Mouse (Mus musculus): ENCODE data around the gene Dyrk3.

Dyrk3 gene

DNA sequence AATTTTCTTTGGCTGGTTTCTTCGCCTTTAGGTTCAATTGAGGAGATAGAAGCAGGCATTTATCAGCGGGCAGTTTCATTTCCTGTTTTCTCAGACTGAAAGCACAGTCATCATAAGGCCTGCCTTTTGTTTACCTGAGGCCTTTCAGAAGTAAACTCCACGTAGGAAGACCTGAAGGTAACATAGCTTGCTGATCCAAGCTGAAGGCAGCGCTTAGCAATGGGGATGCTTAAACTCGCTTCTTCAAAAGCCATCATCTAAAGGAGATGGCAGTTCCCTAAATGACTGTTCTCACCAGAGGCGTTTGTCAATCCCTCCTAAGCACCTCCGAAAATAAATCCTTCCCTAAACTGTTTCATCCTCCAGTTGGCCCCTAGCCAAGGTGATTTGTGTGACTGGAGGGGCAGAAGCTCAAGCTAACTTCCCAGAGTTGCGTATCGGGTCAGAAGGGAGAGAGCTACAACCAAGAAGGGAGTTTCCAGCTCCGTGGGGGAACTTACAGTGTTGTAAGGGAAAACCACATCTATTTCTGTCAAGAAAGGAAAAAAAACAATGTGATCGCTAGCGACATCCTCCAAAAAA is 27.5 kb downstream of the Dyrk3 start:
- DNase-seq (ENCODE audit: low read depth): peak; percentile 89

DNA sequence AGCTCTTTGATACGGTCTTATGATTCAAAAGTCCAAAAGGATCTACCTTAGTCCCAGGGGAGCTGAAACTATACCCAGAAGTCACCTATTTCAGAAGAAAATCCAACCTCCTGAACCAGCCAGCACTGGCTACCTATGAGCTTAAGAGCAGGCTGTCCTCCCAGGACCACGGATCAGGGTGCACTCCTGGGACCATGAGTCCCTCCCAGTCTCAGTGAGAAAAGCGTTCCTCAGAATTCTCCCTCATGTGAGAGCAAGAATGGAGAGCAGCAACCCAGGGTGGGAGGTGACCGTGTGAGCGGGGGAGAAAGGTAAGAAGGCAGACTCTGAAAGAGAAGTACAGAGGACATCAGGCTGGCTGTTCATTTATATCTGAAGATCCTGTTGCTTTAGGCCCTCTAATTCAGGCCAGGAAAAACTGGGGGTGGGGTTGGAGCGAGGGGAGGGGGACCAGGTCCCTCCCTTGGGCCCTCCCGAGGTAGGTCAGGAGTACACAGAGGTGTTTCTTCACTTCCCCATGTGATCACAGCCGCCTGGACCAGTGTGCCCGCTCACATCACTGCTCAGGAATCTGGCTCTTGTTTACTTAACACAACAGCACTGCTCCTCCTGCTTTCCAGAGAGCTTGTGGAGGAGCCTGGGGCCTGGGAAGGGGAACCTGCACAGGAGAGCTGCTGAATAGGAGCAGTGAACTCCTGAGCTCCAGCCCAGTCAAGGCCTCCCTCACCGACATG is 30.4 kb downstream of the Dyrk3 start:
- DNase-seq (ENCODE audit: low read depth): no peak

DNA sequence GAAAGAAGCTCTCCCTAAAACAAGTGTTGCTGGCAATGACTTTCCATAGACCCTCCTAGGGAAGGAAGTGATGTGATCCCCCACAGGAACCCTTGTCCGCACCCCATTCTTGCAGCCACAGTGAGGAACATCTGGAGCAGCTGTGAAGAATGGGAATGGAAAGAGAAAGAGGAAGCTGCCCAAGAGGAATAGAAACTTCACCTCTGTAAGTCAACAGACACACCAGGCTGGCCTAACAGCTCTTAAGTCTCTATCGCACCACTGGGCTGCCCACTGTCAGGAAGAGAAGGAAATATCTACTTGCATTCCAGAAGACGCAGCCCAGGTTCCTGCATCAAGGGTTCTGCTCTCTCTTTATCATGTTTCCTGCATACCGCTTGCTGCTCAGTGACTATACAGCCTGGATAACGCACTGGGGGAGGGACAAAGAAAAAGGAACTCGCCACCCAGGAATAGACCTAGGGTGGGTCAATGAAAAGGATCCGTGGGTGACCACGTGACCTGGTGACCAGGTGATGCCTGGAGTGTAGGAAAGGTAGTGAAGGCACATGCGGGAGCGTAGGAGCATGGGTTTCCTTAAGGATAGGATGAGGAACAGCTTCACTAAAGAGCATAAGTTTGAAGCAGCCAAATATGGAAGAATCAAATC is 34.2 kb downstream of the Dyrk3 start:
- DNase-seq (ENCODE audit: low read depth): no peak

DNA sequence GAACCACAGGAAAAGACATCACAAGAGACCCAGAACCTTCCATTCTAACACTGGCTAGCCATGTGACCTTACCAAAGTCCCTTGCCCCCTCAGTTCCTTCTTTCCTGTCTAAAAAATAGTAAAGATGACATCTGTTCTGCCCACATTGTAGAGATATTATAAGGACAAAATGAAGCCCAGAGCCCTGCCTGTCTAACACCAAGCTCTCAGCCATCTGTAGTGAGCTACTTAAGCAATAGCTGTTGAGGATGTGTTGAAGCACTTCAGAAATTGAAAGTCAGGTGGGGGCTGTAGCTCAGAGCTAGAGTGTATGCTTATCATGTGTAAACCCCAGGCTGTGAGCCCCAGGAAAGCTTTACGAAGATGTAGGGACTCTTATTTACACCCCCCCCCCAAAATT is 37.3 kb downstream of the Dyrk3 start:
- no peak for DNase-seq (ENCODE audit: low read depth)

DNA sequence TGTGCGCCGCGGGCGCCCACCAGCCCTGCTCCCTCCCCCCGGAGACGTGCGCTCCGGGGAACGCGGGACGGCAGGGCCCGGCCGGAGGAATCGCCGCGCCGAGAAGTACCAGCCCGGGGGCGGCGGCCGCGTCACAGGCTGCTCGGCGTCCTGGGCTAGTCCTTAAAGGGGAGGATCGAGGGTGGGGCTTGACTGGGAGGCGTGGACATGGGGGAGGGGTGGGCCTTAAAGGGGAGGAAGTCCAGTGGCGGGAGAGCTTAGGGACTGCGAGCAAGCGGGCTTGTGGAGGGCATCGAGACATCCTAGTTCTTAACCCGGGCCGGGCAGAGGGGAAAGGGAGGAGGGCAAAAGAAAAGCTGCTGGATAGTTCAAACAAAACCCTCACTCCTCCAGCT is 40.4 kb downstream of the Dyrk3 start, which contains the start of gene Mapkapk2:
TSS of gene Mapkapk2 (minus strand) at position 127 of the 395 bp plus-strand sequence.
- DNase-seq (ENCODE audit: low read depth): peak; percentile 96

DNA sequence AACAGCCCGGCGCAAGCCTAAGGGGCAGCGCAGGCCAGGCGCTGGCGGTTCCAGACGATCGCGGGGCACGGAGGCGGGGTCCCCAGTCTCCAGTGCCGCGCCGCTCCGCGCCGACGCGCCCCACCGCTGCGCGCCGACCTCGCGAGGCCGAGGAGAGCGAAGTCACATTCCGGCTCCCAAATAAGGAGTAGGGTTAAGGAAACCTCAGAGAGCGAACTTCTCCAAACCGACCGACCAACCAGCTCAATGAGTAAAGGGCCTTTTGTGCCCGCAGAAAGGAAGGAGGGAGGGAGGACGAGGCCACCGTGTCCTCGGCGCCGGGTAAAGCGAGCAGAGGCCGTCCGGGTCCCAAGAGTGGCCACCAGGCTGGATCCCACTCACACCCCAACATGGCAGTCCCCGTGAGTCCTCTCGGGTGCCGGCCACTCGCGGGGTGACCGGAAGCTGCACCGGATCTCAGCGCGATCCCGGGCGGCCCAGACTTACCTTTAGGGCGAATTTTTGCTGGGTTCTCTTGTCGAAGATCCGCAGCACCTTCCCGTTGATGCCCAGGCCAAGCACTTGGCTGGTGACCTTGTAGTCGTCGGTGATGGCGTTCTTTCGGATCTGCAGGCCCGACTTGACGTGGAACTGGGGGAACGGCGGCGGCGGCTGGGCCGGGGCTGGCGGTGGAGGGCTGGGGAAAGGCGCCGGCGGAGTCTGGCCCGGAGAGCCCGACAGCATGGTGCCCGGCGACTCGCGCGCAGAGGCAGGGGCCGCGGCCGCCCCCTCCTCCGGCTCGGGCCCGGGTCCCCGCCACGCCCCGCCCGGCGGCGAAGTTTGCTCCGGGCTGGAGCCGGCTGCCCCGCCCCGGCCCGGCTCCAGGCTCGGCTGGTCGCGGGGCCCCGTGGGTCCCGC is 41.1 kb downstream of the Dyrk3 start:
- DNase-seq (ENCODE audit: low read depth): peak; percentile 77

DNA sequence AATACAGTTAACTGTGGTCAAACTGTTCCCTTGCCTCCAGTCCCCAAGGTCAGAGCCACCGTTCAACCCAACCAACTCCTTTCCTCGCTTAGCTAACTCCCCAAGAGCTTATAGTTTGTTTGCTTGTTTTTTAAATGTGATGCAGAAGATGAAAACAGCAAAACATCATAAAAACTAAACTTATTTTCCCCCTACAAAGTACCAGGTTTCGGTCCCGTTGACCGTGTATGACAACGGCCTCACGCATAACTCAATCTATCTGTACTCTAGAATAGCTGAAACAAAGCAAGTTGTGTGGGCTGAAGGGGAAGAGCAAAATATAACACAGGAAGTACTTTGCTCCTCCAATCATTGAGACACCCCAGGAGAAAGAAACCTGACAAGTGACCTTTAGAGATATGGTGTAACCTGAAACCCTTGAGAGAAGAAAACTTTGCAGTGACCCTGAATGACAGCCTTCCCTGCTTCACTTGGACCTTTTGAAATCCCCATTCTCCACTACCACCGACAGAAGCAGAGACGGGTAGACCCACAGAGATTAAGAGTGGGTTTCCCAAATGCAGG is 41.9 kb downstream of the Dyrk3 start:
- peak; percentile 74 for DNase-seq (ENCODE audit: low read depth)

DNA sequence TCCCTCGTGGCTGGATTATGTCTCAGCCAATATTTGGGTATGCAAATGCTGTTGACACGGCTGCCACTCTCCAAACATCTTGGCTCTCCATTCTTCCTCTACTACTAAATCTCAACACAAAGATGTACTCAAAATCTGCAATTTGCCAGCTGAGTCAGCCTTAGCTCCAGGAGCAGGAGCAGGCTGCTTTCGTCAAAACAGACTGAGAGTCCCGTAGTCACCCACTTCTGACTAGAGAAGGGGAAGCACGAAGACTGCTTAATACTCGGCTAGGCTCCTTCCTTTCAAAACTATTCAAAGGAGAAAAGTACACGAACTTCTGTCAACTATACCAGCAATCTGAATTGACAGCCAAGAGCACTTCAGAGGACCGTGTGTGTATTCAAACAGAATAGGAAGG is 42.6 kb downstream of the Dyrk3 start:
- DNase-seq (ENCODE audit: low read depth): peak; percentile 49

DNA sequence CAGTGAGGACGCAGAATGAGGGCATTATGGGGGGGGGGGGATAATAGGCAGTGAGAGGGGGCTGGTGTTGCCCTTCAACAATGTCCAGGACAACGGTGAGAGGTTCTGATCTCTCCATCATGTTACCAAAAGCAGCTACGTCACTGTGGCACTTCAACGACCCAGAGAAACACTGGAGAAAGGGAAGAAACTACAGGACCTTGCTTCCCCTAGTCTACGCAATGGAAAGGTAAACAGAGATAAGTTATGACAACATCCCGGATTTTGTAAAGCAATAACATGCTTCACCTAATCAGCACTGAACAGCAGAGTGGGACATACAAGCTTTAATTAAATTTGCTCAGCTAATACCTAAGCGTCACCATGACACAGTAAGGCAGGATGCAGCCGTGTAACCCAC is 44.3 kb downstream of the Dyrk3 start:
- DNase-seq (ENCODE audit: low read depth): no peak

DNA sequence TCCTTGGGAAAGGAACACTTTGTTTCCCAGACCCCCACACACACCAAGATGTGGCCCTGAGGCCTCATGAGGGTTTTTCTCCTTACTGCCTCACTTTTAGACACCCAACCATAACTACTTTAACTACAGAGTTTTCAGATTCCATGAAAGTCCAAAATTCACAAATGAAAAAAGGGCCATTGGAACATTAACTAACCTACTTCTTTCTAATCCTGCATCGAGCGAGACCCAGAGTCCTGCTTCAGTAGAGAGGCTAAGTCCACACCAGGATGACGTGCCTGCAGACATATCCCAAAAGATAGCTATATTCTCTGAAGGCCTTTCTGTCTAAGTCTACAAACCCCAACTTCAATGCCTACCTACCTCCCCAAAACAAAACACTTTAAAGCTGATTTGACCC is 45.3 kb downstream of the Dyrk3 start:
- DNase-seq (ENCODE audit: low read depth): no peak

DNA sequence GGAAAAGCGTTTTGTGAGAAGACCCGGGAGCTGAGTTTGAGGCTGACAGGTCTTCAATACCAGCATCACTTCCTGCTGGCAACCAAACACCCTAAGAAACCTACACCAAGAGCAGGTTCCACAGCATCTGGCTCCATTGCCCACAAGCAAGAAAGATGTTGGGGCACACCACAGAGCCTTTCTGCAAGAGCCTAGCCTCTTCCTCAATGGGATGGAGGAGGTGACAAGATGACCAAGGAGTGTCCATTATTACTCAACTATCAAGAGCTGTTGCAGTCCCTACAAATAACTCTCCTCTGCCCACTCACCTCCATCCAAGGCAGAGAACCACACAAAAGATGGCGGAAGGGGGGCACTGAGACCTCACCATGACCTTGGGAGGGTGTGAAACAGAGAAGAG is 46.0 kb downstream of the Dyrk3 start:
- peak; percentile 26 for DNase-seq (ENCODE audit: low read depth)

DNA sequence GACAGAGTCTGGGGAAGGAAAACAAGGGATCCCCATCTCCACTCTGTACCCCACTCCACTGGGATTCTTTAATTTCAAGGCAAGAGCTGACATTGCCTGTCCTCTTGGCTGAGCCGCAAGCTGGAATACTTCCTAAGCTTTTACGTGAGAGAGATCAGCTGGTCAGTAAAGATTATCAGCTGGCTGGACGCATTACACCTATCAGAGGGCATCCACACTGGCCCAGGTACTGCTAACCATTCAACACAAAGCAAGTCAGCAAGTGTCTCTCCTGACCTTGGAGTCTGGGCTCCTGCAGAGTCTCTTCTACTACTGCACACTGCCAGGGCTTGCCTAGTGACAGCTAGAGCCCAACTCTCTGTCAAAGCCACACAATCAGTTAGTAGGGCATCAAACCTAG is 46.7 kb downstream of the Dyrk3 start:
- no peak for DNase-seq (ENCODE audit: low read depth)

DNA sequence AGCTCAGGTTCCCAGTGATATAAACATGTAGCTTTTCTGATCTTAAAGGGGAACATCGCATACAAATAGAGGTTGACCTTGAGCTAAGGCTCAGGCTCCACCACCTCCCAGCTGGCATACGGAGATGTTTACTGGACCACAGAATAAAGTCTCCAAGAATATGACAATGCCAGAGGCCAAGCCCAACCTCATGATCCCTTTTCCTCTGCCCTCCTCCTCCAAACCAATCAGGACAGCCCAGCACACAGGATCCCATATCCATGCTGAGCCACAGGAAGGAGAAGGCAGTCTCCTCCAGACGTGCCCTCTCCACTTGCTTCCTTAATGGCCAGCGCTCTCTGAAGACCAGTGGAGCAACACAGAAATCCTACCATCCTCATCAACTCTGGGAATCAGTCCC is 47.3 kb downstream of the Dyrk3 start:
- no peak for DNase-seq (ENCODE audit: low read depth)

DNA sequence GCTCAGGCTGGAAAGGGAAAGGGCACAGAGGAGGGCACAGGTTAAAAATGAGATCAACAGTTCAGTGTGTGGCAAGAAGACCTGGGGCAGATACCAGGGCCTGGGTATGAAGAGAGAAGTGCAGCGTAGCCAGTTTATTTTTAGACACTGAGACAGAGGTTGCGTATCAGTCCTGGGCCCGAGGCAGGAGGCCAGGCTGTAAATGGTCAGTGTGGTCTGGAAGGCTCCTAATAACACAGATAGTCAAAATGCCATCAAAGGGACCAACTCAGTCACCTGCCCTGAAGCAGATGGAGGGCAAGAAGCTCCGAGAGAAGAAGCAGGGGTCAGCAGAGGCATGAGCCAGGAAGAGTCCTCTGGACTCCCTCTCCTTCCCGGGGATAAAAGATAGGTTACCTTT is 47.9 kb downstream of the Dyrk3 start:
- DNase-seq (ENCODE audit: low read depth): no peak

DNA sequence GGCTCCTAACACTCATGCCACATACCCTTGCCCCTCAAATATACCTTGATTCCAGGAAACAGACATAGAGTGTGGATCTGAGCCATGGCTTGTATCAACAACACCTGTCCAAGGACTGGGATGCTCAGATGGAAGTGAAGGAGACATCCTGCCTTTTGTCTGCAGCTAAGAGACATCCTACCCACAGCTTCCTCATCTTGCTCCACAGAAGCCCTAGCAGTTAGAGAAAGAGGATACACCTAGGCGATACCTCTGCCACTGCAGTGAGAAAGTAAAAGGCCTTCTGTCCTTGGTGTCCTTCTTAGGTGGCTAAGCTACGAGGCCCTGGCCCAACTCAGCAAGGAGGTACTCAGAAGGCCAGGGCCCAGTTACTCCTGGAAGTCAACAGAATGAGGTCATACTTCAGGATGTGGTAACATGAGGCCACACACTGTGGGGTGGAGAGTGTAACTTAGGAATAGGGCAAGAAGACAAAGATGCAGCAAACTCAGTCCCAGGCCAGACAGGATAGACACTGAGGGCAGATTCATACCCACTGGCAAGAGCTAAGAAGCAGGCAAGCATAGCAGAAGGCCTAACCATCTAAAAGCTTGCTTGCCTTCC is 48.5 kb downstream of the Dyrk3 start:
- DNase-seq (ENCODE audit: low read depth): peak; percentile 61

DNA sequence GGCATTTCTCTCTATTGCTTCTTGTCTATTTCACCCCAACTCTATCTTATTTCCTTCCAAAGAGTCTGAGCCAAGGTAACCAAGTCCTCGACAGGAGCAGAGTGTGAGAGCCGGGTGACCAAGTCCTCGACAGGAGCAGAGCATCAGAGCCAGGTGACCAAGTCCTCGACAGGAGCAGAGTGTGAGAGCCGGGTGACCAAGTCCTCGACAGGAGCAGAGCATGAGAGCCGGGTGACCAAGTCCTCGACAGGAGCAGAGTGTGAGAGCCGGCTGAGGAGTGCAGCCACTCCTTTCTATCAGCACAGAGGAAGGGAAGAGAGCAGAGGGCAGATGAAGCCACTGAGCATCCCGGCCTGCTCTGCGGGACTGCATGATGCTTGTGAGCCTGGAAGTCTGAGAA is 49.6 kb downstream of the Dyrk3 start:
- no peak for DNase-seq (ENCODE audit: low read depth)

DNA sequence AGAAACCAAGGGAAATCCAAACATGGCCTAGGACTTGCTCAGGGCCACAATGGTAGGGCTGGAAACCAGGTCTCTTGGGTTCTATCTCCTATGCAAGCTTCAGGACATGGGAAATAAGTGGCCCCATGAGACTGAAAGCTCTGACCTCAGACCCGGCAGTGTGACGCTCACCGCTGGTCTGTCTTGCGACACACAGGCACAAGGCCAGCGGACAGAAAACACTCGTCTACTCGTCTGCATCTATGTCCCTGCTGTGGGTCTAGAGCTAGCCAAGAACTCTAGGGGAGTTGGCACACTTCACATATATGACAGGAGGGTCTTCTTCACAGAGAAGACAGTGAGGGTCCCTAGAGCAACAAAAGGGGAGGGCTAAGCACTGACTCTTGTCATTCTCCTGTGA is 51.2 kb downstream of the Dyrk3 start:
- no peak for DNase-seq (ENCODE audit: low read depth)

DNA sequence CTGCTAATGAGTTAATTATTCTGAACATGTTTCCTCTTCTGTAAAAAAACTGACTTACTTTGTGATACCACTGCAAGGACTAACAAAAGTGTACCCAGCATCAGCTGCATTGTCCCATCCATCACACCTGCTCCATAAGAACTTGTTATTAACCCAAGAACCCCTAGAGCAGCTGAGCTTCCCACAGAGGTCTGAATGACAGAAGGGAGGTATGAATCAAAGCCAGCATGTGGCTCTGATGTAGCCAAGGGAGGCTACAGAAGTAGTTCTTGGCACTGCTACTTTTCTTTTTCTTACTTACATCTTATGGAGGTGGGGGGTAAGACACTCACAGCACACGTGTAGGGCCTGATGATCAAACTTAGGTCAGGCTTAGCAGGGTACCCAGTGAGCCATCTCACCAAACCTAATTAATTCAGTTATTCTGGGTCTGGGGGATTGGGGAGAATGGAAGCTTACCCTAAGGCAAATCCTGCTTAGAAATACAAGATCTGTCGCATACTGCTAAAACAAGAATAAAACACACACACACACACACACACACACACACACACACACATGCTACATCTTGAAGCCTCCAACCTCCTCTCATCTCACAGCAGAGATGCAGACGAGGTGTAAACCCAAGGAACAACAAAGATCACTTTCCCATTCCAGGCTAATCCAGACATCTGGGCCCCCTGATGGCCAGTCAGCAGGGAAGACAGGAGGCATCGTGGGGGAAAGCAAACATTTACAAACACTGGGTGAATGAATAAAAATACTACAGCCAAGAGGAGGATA is 52.0 kb downstream of the Dyrk3 start:
- DNase-seq (ENCODE audit: low read depth): no peak

DNA sequence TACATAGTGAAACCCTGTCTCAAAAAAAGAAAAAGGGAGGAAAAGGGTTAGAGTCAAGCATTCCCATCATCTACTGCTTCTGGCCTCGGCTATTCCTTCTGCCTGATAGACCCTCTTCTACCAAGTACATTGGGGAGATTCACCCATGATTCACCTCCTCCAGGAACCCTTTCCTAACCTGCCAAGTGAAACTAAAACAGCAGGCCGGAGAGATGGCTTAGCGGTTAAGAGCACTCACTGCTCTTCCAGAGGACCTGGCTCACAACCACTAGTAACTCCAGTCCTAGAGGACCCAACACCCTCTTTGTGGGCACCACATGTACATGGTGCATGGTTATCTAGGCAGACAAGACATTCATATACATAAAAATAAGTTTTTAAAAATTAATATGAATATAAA is 52.9 kb downstream of the Dyrk3 start:
- peak; percentile 53 for DNase-seq (ENCODE audit: low read depth)

DNA sequence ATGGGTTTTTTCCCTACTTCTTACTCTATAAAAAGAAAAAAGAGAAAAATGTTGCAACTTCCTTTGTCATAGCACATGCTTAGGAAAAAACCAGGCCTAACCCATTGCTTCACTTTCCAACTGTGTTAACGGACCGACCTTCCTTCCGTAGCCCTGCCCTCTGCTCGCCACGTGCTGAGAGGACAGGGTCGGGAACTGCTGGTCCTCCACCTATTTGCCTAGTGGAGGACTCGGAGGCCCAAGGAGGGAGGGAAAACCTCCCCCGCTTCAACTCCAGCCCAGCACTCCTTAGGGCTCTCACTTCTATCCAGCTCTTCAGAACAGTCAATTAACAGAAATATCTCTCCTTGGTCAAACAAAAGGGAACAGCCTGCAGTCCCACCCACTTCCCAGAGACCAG is 53.9 kb downstream of the Dyrk3 start:
- DNase-seq (ENCODE audit: low read depth): no peak

DNA sequence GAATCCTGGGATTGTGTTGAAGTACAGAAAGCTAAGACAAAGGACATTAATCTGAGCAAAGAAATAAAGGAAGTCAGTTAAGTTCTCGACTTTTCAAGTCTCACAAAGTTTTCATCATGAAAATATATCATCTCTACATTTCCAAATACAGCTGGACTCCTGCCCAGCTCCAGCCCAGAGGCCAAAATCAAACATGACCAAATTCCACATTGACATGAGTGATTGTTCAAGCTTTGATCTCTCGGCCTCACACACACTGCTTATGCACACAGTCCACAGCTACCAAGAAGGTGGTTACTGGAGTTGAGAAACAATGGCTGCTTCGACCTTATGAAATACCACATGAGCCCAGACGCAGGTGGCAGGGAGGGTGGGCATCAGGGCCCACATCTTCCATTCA is 54.5 kb downstream of the Dyrk3 start:
- DNase-seq (ENCODE audit: low read depth): no peak

All from induced T-regulatory cell, adult 2 months (primary cell).